Comparison of ENCODE assay signal across 34 mouse cellular contexts in genomic region chr10:34037401-34037800, GRCm38 (mm10). TPM values are rescaled to one million over a fixed set of nuclear protein-coding genes. Genes with fewer than 3 reads are reported as not detected.
DNase-seq lines count a peak whose midpoint lies in the region; ATAC-seq lines count a peak whose summit lies in the region.
"Had no signal": no experiment of that assay in that cellular context is flagged by ENCODE, and none has a peak within 500 bp of the region (broad histone marks: within the 10 kb centered on the region; RNA-seq: fewer than 3 reads in every experiment).

Trappc3l (plus strand) TSS chr10:34037597.

- no peak within 1 kb of the TSS for H3K4me3 ChIP-seq in forebrain, embryonic 13.5 days
- H3K4me3 ChIP-seq in forebrain, embryonic 10.5 days = no peak within 1 kb of the TSS
- H3K4me3 ChIP-seq in midbrain, embryonic 14.5 days (replicated peaks; ENCODE audit: low read depth, low read length) = no peak within 1 kb of the TSS
- H3K4me3 ChIP-seq in midbrain, embryonic 15.5 days = no peak within 1 kb of the TSS
- H3K4me3 ChIP-seq in embryonic facial prominence, embryonic 15.5 days (replicated peaks) = no peak within 1 kb of the TSS
- H3K4me3 ChIP-seq: heart, embryonic 13.5 days; liver, embryonic 12.5 days; megakaryocyte, embryonic 14.5 days; midbrain, embryonic 13.5 days had no signal

- no peak within 1 kb of the TSS for H3K4me2 ChIP-seq in forebrain, embryonic 13.5 days
- no peak within 1 kb of the TSS for H3K4me2 ChIP-seq in midbrain, embryonic 14.5 days (ENCODE audit: low read length)
- H3K4me2 ChIP-seq in midbrain, embryonic 15.5 days = no peak within 1 kb of the TSS
- H3K4me2 ChIP-seq in embryonic facial prominence, embryonic 15.5 days (replicated peaks) = no peak within 1 kb of the TSS
- H3K4me2 ChIP-seq: heart, embryonic 13.5 days; hindbrain, embryonic 14.5 days; liver, embryonic 12.5 days; midbrain, embryonic 13.5 days had no signal

- DNase-seq in forebrain, embryonic 10.5 days (ENCODE audit: extremely low spot score, low spot score) = no peak
- peak; percentile 2 for DNase-seq in midbrain, embryonic 14.5 days
- DNase-seq in thymus, postnatal 0 days (ENCODE audit: low spot score) = no peak
- DNase-seq: adrenal gland, adult 8-10 months; cerebellum, adult 11 months; cerebellum, adult 9-10 months; cerebellum, postnatal 36 days; embryo, embryonic 11 days; gastrocnemius, postnatal 10 days; heart, postnatal 10 days; kidney, adult 8-10 months; kidney, postnatal 4 days; layer of hippocampus, adult 9-11 months; liver, postnatal 0 days; lung, postnatal 4 days; right cerebral cortex, postnatal 4 days; thymus, adult 2 months; thymus, postnatal 4 days had no signal

- peak; percentile 30; the same call in 1 of the 2 replicates for ATAC-seq in forebrain, embryonic 13.5 days
- no peak for ATAC-seq in midbrain, embryonic 14.5 days (ENCODE audit: low FRiP score, low TSS enrichment)
- ATAC-seq in midbrain, embryonic 15.5 days (replicated peaks) = no peak
- no peak for ATAC-seq in embryonic facial prominence, embryonic 15.5 days (ENCODE audit: insufficient number of reproducible peaks, low FRiP score, low TSS enrichment, low read depth)
- ATAC-seq in inflammation-experienced regulatory T-cells, adult 6 months = no peak
- ATAC-seq: liver, embryonic 12.5 days; liver, postnatal 0 days had no signal

- no peak within 1 kb of the TSS for H3K9ac ChIP-seq in forebrain, embryonic 13.5 days
- no peak within 1 kb of the TSS for H3K9ac ChIP-seq in midbrain, embryonic 14.5 days (replicated peaks; ENCODE audit: low read length)
- no peak within 1 kb of the TSS for H3K9ac ChIP-seq in midbrain, embryonic 15.5 days
- H3K9ac ChIP-seq in embryonic facial prominence, embryonic 15.5 days = no peak within 1 kb of the TSS
- H3K9ac ChIP-seq: heart, embryonic 13.5 days; hindbrain, embryonic 14.5 days; liver, embryonic 12.5 days; liver, postnatal 0 days; midbrain, embryonic 13.5 days had no signal

- H3K36me3 ChIP-seq in forebrain, embryonic 13.5 days (ENCODE audit: poor library complexity, severe bottlenecking) = no peaks in the 10 kb centered on the region
- H3K36me3 ChIP-seq in forebrain, embryonic 10.5 days (replicated peaks) = no peaks in the 10 kb centered on the region
- no peaks in the 10 kb centered on the region for H3K36me3 ChIP-seq in midbrain, embryonic 14.5 days (ENCODE audit: control insufficient read depth, insufficient read depth, low read length)
- H3K36me3 ChIP-seq in midbrain, embryonic 15.5 days (replicated peaks) = no peaks in the 10 kb centered on the region
- H3K36me3 ChIP-seq in embryonic facial prominence, embryonic 15.5 days = no peaks in the 10 kb centered on the region
- H3K36me3 ChIP-seq: G1E; heart, embryonic 13.5 days; liver, embryonic 12.5 days; midbrain, embryonic 13.5 days had no signal

- 58% methylated on average over 3 of the region's 3 CpGs for WGBS in forebrain, embryonic 13.5 days
- 72% methylated on average over 3 of the region's 3 CpGs for WGBS in forebrain, embryonic 10.5 days
- 77% methylated on average over 3 of the region's 3 CpGs for WGBS in midbrain, embryonic 14.5 days
- 70% methylated on average over 3 of the region's 3 CpGs for WGBS in midbrain, embryonic 15.5 days
- 60% methylated on average over 3 of the region's 3 CpGs for WGBS in embryonic facial prominence, embryonic 15.5 days

- H3K27ac ChIP-seq in forebrain, embryonic 13.5 days = no peak within 1 kb of the TSS
- no peak within 1 kb of the TSS for H3K27ac ChIP-seq in forebrain, embryonic 10.5 days
- H3K27ac ChIP-seq in midbrain, embryonic 14.5 days (replicated peaks; ENCODE audit: low read depth, low read length) = no peak within 1 kb of the TSS
- no peak within 1 kb of the TSS for H3K27ac ChIP-seq in midbrain, embryonic 15.5 days
- H3K27ac ChIP-seq in embryonic facial prominence, embryonic 15.5 days (replicated peaks) = peak within 1 kb of the TSS; percentile 11; the same call in 1 of the 2 replicates
- H3K27ac ChIP-seq: heart, embryonic 13.5 days; hindbrain, embryonic 14.5 days; kidney, postnatal 0 days; liver, embryonic 12.5 days; midbrain, embryonic 13.5 days had no signal

- no peaks in the 10 kb centered on the region for H3K9me3 ChIP-seq in forebrain, embryonic 13.5 days (replicated peaks)
- no peaks in the 10 kb centered on the region for H3K9me3 ChIP-seq in forebrain, embryonic 10.5 days
- no peaks in the 10 kb centered on the region for H3K9me3 ChIP-seq in midbrain, embryonic 14.5 days (ENCODE audit: control insufficient read depth, low read length)
- no peaks in the 10 kb centered on the region for H3K9me3 ChIP-seq in midbrain, embryonic 15.5 days
- no peaks in the 10 kb centered on the region for H3K9me3 ChIP-seq in embryonic facial prominence, embryonic 15.5 days (replicated peaks)
- H3K9me3 ChIP-seq: G1E; heart, embryonic 13.5 days; liver, embryonic 12.5 days; megakaryocyte, embryonic 14.5 days; midbrain, embryonic 13.5 days had no signal

- peaks cover 4% of the 10 kb centered on the region; the same call in 1 of the 2 replicates for H3K27me3 ChIP-seq in forebrain, embryonic 13.5 days
- no peaks in the 10 kb centered on the region for H3K27me3 ChIP-seq in forebrain, embryonic 10.5 days (ENCODE audit: poor library complexity, severe bottlenecking)
- no peaks in the 10 kb centered on the region for H3K27me3 ChIP-seq in midbrain, embryonic 14.5 days (ENCODE audit: control insufficient read depth, insufficient read depth, low read length)
- H3K27me3 ChIP-seq in midbrain, embryonic 15.5 days (replicated peaks) = no peaks in the 10 kb centered on the region
- no peaks in the 10 kb centered on the region for H3K27me3 ChIP-seq in embryonic facial prominence, embryonic 15.5 days
- H3K27me3 ChIP-seq: heart, embryonic 13.5 days; liver, embryonic 12.5 days had no signal

- H3K4me1 ChIP-seq in forebrain, embryonic 13.5 days = peaks cover 5% of the 10 kb centered on the region
- H3K4me1 ChIP-seq in forebrain, embryonic 10.5 days = peaks cover 7% of the 10 kb centered on the region; the same call in 1 of the 2 replicates
- no peaks in the 10 kb centered on the region for H3K4me1 ChIP-seq in midbrain, embryonic 14.5 days (ENCODE audit: control insufficient read depth, insufficient read depth, low read length)
- H3K4me1 ChIP-seq in midbrain, embryonic 15.5 days = peaks cover 7% of the 10 kb centered on the region
- peaks cover 6% of the 10 kb centered on the region; the same call in 1 of the 2 replicates for H3K4me1 ChIP-seq in embryonic facial prominence, embryonic 15.5 days
- H3K4me1 ChIP-seq: liver, embryonic 12.5 days; midbrain, embryonic 13.5 days had no signal

RNA-seq across cellular contexts. Expression of gene Trappc3l, which starts in this region (rescaled TPM):
- not detected in 2 replicates for polyA plus RNA-seq in forebrain, embryonic 13.5 days (2015; fragmentation: Nextera tagmentation; extraction: Ambion mirVana)
- polyA plus RNA-seq in forebrain, embryonic 10.5 days (2016; fragmentation: Nextera tagmentation; extraction: Ambion mirVana) = not detected in 2 replicates
- polyA plus RNA-seq in midbrain, embryonic 14.5 days (2014; fragmentation: Nextera tagmentation; extraction: Ambion mirVana) = not detected in 2 replicates
- not detected in 2 replicates for polyA plus RNA-seq in midbrain, embryonic 15.5 days (2015; fragmentation: Nextera tagmentation; extraction: Ambion mirVana)
- not detected in 2 replicates for polyA plus RNA-seq in embryonic facial prominence, embryonic 15.5 days (2015; fragmentation: Nextera tagmentation; extraction: Ambion mirVana)
- polyA plus RNA-seq in inflammation-experienced regulatory T-cells, adult 6 months (2017; shearing (Covaris generic)) = not detected
- 0.10 TPM in 1 of 2 replicates, not detected in the other for polyA plus RNA-seq in thymus, postnatal 0 days (2015; fragmentation: Nextera tagmentation; extraction: Ambion mirVana)
- polyA plus RNA-seq: G1E; gonadal fat pad, adult 2 months; heart, embryonic 13.5 days; hindbrain, embryonic 14.5 days; intestine, embryonic 16.5 days; kidney, postnatal 0 days; limb, embryonic 11.5 days; liver, embryonic 12.5 days; liver, postnatal 0 days; lung, postnatal 0 days; midbrain, embryonic 13.5 days; neural tube, embryonic 11.5 days; thymus, adult 2 months had no signal

Comparison
In these comparisons a context has a peak if more than half of its experiments do, and no peak if none do; other contexts are left out.
1. Peak in ATAC-seq in forebrain, embryonic 13.5 days; RNA of the gene not detected or under 1 TPM.
2. Peak in DNase-seq in midbrain, embryonic 14.5 days; RNA of the gene not detected or under 1 TPM.